Mouse (Mus musculus): Measurements from ENCODE around the gene Crtc1. TPM values are rescaled to one million over a fixed set of nuclear protein-coding genes. Genes with fewer than 3 reads are reported as not detected.

Gene Crtc1
- 5.0 and 6.1 TPM in 2 replicates for polyA plus RNA-seq (2011; ENCODE audit: insufficient read depth, insufficient read length, low replicate concordance, missing spikeins)

DNA sequence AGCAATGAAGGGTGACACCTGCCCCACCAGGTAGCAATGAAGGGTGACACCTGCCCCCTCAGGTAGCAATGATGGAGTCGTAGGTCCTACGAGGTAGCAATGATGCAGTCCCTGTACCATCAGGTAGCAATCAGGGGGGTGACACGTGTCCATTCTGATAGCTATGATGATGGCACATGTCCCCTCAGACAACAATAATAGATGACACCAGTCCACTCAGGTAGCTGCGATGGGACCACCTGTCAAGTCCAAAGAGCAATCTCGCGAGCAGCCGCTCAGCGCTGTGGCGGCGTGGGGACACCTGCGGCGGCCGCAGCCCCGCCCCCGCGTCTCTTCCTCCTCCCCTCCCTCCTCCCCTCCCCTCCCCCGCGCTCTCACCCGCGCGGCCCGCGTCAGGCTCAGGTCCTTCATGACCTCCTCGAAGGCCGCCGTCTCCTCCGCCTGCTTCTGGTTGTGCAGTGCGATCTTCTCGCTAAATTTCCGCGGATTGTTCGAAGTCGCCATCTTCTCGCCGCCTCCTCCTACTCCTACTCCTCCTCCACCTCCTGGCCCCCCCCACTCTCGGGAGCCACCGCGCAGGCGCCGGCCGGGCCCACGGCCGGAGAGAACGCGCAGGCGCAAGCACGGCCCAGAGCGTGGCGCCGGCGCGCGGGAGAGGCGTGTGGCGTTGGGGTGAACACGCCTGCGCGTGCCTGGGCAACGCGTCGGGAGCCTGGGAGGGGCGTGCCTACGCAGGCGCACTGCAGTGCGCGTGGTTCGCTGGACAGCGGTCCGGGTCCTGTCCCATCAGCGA is at the start of gene Crtc1:
TSS of gene Crtc1 (minus strand) at position 525 of the 793 bp plus-strand sequence.
- 1% methylated on average over 70 of the region's 70 CpGs for WGBS
- H3K4me1 ChIP-seq (ENCODE audit: control insufficient read depth, insufficient read depth, low read length), result peaks cover 2% of the 10 kb centered on the region; the same call in 1 of the 2 replicates
- no peak for TF ChIP-seq CTCF (IDR thresholded peaks at IDR 0.05; ENCODE audit: control insufficient read depth, insufficient read depth, low read length)
- peak; percentile 46; the same call in 1 of the 2 replicates for TF ChIP-seq POLR2A (IDR thresholded peaks at IDR 0.05; ENCODE audit: borderline replicate concordance, control insufficient read depth, low read depth, low read length)
- peak within 1 kb of the TSS; percentile 80 for H3K27ac ChIP-seq (ENCODE audit: control insufficient read depth, insufficient read depth, low read depth, low read length, poor library complexity)
- peak within 1 kb of the TSS; percentile 86 for H3K4me3 ChIP-seq (replicated peaks; ENCODE audit: control insufficient read depth, low read depth, low read length)

DNA sequence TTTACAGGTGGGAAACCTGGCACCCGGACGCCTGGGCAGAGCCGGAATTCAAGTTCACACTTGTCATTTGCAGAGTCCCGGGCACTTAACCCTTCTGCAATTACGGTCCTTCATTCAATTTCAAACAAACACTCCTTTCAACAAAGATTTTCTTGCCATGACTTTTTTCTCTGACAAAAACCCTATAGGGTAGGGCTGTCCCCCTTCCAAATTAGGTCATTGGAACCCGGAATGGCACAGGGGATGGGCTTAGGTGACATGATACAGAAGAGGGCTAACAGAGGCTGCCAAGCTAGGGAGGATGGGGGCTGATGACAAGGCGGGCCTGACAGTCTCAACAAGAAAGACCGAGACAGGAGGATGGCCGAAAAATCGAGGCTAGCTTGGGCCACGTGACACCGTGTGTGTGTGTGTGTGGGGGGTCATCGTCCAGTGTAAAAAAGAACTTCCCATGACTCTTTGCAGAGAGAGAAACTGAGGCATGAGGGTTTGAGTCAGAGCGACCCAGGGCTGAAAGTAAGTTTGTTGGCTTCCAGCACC is 49.6 kb upstream of the Crtc1 start:
- Histone ChIP-seq H3K27ac (ENCODE audit: control insufficient read depth, insufficient read depth, low read depth, low read length, poor library complexity) (no peak overlapping the region), H3K4me3 (replicated peaks; ENCODE audit: control insufficient read depth, low read depth, low read length) (no peak overlapping the region), H3K4me1 (ENCODE audit: control insufficient read depth, insufficient read depth, low read length) (no peaks in the 10 kb centered on the region)
- 2% methylated on average over 14 of the region's 14 CpGs for WGBS
- TF ChIP-seq CTCF (IDR thresholded peaks at IDR 0.05; ENCODE audit: control insufficient read depth, insufficient read depth, low read length) (no peak), POLR2A (IDR thresholded peaks at IDR 0.05; ENCODE audit: borderline replicate concordance, control insufficient read depth, low read depth, low read length) (no peak)

DNA sequence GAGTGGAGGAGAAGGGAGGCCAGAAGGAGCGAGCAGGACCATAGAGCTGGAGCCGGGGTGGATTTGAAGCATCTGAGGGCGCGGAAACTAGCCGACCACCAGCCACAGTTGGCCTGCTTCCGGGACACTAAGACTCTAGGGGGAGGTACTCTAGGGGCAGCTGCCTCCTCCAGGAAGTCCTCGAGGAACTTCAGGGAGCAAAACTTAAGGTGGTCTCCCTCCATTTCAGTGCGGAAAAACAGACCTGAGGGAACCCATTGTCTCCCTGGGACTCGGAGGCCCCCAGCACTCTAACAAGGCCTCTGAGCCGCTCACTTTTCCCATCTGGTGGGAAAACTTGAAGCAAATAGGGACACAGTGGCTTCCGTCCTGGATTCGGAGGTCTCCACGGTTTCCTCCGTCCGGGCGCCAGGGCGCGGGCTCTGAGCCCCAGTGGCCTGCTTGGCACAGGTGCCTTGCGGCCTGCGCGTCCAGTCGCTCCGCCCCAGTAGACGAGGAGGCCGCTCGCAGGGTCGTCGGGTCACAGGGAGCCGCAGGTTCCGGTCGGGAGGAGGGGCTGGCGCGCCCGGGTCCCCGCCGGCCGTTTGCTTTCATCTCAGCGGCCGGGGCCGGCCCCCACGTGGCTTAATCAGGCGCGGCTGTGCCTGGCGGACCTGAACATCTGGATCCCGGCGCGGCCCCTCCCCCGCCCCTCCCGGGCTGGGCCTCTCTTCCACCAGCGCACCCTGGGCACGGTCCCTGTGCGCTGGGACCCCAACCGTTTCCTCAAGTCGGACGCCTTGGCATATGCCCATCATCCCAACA is 48.8 kb upstream of the Crtc1 start:
- WGBS, result 3% methylated on average over 55 of the region's 55 CpGs
- H3K4me3 ChIP-seq (replicated peaks; ENCODE audit: control insufficient read depth, low read depth, low read length), result no peak overlapping the region
- no peak overlapping the region for H3K27ac ChIP-seq (ENCODE audit: control insufficient read depth, insufficient read depth, low read depth, low read length, poor library complexity)
- H3K4me1 ChIP-seq (ENCODE audit: control insufficient read depth, insufficient read depth, low read length), result no peaks in the 10 kb centered on the region
- TF ChIP-seq POLR2A (IDR thresholded peaks at IDR 0.05; ENCODE audit: borderline replicate concordance, control insufficient read depth, low read depth, low read length), result no peak
- no peak for TF ChIP-seq CTCF (IDR thresholded peaks at IDR 0.05; ENCODE audit: control insufficient read depth, insufficient read depth, low read length)

DNA sequence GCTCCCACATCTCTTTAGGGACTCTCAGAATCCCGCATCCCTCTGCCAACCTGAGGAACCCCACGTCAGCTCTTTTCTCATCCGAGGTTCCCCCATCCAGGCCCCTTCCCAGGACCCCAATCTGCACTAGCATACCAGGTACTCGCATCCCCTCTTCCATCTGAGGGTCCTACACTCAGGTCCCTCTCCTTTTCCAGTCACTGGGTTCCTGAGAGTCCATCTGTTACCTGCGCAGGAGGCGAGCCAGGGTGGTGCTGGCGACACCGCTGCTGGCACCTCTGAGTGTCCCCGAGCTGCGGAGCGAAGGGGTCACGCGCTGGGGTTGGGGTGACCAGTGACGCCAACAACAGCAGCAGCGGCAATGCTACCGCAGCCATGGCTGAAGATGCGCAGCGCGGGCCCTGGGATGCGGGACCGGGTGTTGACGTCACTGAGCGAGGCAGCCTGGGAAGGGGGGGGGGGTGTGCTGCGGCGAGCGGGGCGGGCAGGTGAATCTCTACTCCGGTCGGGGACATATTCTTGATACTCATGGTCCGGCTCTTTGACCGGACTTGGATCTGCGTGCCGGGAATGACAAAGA is 47.7 kb upstream of the Crtc1 start, which contains the start of gene Tmem59l:
TSS of gene Tmem59l (minus strand) at position 418 of the 580 bp plus-strand sequence.
- H3K4me3 ChIP-seq (replicated peaks; ENCODE audit: control insufficient read depth, low read depth, low read length), result no peak within 1 kb of the TSS
- H3K4me1 ChIP-seq (ENCODE audit: control insufficient read depth, insufficient read depth, low read length), result no peaks in the 10 kb centered on the region
- H3K27ac ChIP-seq (ENCODE audit: control insufficient read depth, insufficient read depth, low read depth, low read length, poor library complexity), result no peak within 1 kb of the TSS
- 40% methylated on average over 33 of the region's 33 CpGs for WGBS
- TF ChIP-seq CTCF (IDR thresholded peaks at IDR 0.05; ENCODE audit: control insufficient read depth, insufficient read depth, low read length), result no peak
- TF ChIP-seq POLR2A (IDR thresholded peaks at IDR 0.05; ENCODE audit: borderline replicate concordance, control insufficient read depth, low read depth, low read length), result no peak

DNA sequence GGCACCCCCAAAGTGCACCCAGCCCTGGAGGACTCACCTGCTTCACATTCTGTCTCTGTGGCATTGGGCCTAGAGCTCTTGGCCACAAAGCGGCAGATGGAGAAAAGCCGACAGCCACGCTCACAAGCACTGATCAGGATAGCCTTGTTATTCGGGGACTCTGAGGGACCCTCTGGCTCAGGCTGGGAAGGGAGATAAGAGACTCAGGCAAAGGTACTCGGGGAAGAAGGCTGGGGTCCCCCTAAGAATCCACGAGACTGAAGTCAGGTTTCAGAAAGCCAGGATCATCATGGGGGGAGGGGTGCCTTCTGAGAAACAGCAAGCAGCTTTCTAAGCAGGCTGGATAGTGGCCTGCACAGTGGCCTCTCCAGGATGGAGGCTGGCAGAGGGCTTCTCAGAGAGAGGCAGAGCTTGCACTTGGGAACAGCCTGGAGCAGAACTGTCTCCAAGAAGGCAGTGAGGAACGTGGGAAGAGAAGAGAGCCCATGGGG is 46.9 kb upstream of the Crtc1 start:
- 63% methylated on average over 7 of the region's 7 CpGs for WGBS
- H3K4me3 ChIP-seq (replicated peaks; ENCODE audit: control insufficient read depth, low read depth, low read length), result no peak overlapping the region
- H3K4me1 ChIP-seq (ENCODE audit: control insufficient read depth, insufficient read depth, low read length), result no peaks in the 10 kb centered on the region
- no peak overlapping the region for H3K27ac ChIP-seq (ENCODE audit: control insufficient read depth, insufficient read depth, low read depth, low read length, poor library complexity)
- TF ChIP-seq POLR2A (IDR thresholded peaks at IDR 0.05; ENCODE audit: borderline replicate concordance, control insufficient read depth, low read depth, low read length) (no peak), CTCF (IDR thresholded peaks at IDR 0.05; ENCODE audit: control insufficient read depth, insufficient read depth, low read length) (no peak)

DNA sequence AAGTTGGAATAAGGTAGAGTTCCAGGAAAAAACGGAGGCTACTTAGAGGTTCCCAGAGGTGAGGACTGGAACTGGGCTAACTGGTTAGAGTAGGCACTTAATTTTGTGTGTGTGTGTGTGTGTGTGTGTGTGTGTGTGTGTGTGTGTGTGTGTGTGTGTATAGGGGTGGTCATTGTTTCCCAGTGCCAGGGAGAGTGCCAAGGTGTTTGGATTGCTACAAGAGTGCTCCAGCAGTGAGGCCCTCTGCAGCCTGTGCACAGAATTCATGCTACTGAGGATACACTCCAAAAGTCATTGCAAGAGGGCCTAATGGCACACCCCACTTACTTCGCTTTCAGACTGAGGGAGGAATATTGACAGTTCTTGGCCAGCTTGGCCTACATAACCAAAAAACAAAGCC is 43.6 kb upstream of the Crtc1 start:
- 81% methylated on average over 2 of the region's 2 CpGs for WGBS
- no peaks in the 10 kb centered on the region for H3K4me1 ChIP-seq (ENCODE audit: control insufficient read depth, insufficient read depth, low read length)
- H3K4me3 ChIP-seq (replicated peaks; ENCODE audit: control insufficient read depth, low read depth, low read length), result no peak overlapping the region
- no peak overlapping the region for H3K27ac ChIP-seq (ENCODE audit: control insufficient read depth, insufficient read depth, low read depth, low read length, poor library complexity)
- TF ChIP-seq POLR2A (IDR thresholded peaks at IDR 0.05; ENCODE audit: borderline replicate concordance, control insufficient read depth, low read depth, low read length) (no peak), CTCF (IDR thresholded peaks at IDR 0.05; ENCODE audit: control insufficient read depth, insufficient read depth, low read length) (no peak)

DNA sequence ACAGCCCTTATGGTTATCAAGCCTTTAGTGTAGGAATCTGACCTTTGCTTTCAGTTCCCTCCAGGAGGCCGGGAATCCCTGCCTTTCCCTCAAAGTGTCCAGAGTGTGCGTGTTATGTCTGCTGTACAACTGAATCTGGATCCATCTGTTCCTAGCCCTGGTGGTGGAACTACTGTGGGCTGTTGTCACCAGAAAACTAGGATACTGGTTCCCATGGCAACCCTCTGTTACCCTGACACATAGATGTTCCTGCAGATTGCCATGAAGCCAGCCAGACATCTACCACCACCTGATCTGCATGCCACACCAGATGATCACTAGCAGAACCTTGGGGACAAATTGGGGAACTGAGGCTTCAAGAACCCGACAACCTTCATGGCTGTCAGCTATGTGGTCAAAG is 42.5 kb upstream of the Crtc1 start:
- WGBS, result 67% methylated on average over 3 of the region's 3 CpGs
- TF ChIP-seq POLR2A (IDR thresholded peaks at IDR 0.05; ENCODE audit: borderline replicate concordance, control insufficient read depth, low read depth, low read length), result no peak
- no peak for TF ChIP-seq CTCF (IDR thresholded peaks at IDR 0.05; ENCODE audit: control insufficient read depth, insufficient read depth, low read length)
- H3K27ac ChIP-seq (ENCODE audit: control insufficient read depth, insufficient read depth, low read depth, low read length, poor library complexity), result no peak overlapping the region
- no peak overlapping the region for H3K4me3 ChIP-seq (replicated peaks; ENCODE audit: control insufficient read depth, low read depth, low read length)
- no peaks in the 10 kb centered on the region; the same call in 1 of the 2 replicates for H3K4me1 ChIP-seq (ENCODE audit: control insufficient read depth, insufficient read depth, low read length)
